Mouse (Mus musculus): Measurements from ENCODE around the gene Cnga1. TPM values are rescaled to one million over a fixed set of nuclear protein-coding genes. Genes with fewer than 3 reads are reported as not detected.
"Not testable (repeated sequence)": the region's sequence is repeated elsewhere in the genome, so short reads cannot be mapped to it uniquely, and the experiment has no call there.

The Cnga1 gene
- polyA plus RNA-seq, 1 experiment from 2014 or later = not detected

DNA sequence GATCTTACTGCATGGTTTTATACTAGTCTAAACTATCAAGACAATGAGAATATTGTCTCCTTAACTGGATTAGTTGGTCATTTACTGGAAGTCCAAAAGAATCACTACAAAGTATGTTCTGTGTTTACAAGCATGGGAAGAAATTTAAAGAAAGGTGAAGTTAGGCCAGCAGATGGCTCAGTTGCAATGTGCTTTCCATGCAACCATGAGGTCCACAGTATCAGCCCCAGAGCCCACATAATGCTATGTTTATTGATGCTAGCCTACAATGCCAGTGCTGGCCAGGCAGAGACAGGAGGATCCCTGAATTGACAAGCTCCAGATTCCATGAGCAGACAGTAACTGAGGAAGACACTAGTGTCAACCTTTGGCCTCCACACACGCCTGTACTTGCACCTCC, 23.1 kb downstream of the Cnga1 start:
- 55% methylated on average over 1 of the region's 1 CpGs for WGBS (ENCODE audit: insufficient replicate concordance)
- H3K9ac ChIP-seq (ENCODE audit: low read depth, low read length) = no peak overlapping the region
- H3K9me3 ChIP-seq (replicated peaks; ENCODE audit: control insufficient read depth, low read length) = no peaks in the 10 kb centered on the region
- ATAC-seq (ENCODE audit: low read depth) = no peak
- no peaks in the 10 kb centered on the region for H3K4me1 ChIP-seq (ENCODE audit: control insufficient read depth, low read depth, low read length)
- no peaks in the 10 kb centered on the region for H3K27me3 ChIP-seq (ENCODE audit: control insufficient read depth, insufficient read depth, low read depth, low read length)
- H3K36me3 ChIP-seq (ENCODE audit: control insufficient read depth, insufficient read depth) = no peaks in the 10 kb centered on the region
- H3K4me3 ChIP-seq (ENCODE audit: low read depth, low read length) = no peak overlapping the region
- H3K27ac ChIP-seq (ENCODE audit: low read length) = no peak overlapping the region
- H3K4me2 ChIP-seq (ENCODE audit: low read depth, low read length) = no peak overlapping the region

DNA sequence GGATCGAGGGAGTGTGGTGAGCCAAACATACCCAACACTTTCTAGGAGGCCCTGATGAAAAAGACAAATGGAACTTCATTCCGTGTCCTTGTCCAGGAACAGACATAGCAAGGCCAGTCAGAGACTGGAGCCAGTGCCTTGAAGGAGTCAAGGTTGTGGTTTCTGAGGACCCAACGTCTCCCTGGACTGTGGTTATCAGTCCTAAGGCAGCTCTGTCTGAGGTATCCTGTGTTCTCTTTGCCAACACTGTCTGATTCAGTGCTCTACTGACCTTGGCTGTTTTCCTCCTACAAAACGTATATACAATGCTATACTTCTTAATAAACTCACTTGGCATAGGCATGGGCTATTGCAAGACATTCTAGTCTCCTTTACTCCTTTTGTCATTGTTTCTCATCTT, 26.7 kb downstream of the Cnga1 start:
- H3K27ac ChIP-seq (ENCODE audit: low read length) = no peak overlapping the region
- no peak for ATAC-seq (ENCODE audit: low read depth)
- H3K4me2 ChIP-seq (ENCODE audit: low read depth, low read length) = no peak overlapping the region
- no peaks in the 10 kb centered on the region for H3K27me3 ChIP-seq (ENCODE audit: control insufficient read depth, insufficient read depth, low read depth, low read length)
- H3K9ac ChIP-seq (ENCODE audit: low read depth, low read length) = no peak overlapping the region
- H3K4me1 ChIP-seq (ENCODE audit: control insufficient read depth, low read depth, low read length) = no peaks in the 10 kb centered on the region
- H3K4me3 ChIP-seq (ENCODE audit: low read depth, low read length) = no peak overlapping the region
- no peaks in the 10 kb centered on the region for H3K9me3 ChIP-seq (replicated peaks; ENCODE audit: control insufficient read depth, low read length)
- H3K36me3 ChIP-seq (ENCODE audit: control insufficient read depth, insufficient read depth) = no peaks in the 10 kb centered on the region
- 48% methylated on average over 4 of the region's 4 CpGs for WGBS (ENCODE audit: insufficient replicate concordance)

DNA sequence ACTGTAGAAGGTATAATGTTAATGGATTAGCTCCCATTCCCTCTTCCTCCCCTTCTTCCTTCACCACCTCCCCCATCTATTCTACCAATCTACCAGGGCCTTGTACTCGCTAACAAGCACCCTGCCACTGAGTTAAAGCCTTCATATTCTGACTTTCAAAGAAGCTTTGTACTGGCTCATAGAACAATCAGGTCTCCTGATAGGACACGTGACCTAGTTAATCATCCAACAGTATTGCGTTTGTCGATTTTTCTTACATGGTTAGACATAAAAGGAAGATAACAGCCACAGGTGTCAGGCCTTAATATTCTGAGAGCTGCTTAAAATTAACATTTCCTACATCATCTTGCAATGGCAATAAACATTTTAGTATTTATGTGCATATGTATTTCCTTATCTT, 40.9 kb downstream of the Cnga1 start:
- H3K4me3 ChIP-seq (ENCODE audit: low read depth, low read length) = no peak overlapping the region
- H3K36me3 ChIP-seq (ENCODE audit: control insufficient read depth, insufficient read depth) = no peaks in the 10 kb centered on the region
- no peaks in the 10 kb centered on the region for H3K27me3 ChIP-seq (ENCODE audit: control insufficient read depth, insufficient read depth, low read depth, low read length)
- no peak overlapping the region for H3K9ac ChIP-seq (ENCODE audit: low read depth, low read length)
- no peak for ATAC-seq (ENCODE audit: low read depth)
- H3K4me1 ChIP-seq (ENCODE audit: control insufficient read depth, low read depth, low read length) = no peaks in the 10 kb centered on the region
- 73% methylated on average over 4 of the region's 4 CpGs for WGBS (ENCODE audit: insufficient replicate concordance)
- H3K27ac ChIP-seq (ENCODE audit: low read length) = no peak overlapping the region
- H3K9me3 ChIP-seq (replicated peaks; ENCODE audit: control insufficient read depth, low read length) = no peaks in the 10 kb centered on the region
- no peak overlapping the region for H3K4me2 ChIP-seq (ENCODE audit: low read depth, low read length)

DNA sequence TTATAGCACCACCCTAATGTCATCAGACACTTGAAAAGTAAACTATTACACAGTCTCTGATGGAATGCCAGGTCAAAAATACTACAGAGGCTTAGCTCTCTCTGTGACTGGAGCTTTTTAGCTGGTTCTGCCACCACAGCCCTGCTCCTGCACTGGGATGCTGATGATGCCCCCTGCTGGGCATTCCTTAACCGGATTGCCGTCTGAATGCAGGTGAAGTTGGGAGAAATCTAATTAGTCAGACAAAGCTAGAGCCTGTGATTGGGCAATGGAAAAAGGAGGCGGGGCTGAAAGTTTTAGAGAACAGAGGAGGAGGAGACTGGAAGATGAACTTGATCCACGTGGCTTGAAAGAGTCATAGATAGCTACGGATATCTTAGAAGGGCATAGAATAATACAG, 43.1 kb downstream of the Cnga1 start:
- H3K9ac ChIP-seq (ENCODE audit: low read depth, low read length) = no peak overlapping the region
- H3K27me3 ChIP-seq (ENCODE audit: control insufficient read depth, insufficient read depth, low read depth, low read length) = no peaks in the 10 kb centered on the region
- no peaks in the 10 kb centered on the region for H3K9me3 ChIP-seq (replicated peaks; ENCODE audit: control insufficient read depth, low read length)
- whole genome bisulfite sequencing (ENCODE audit: insufficient replicate concordance) = 10% methylated on average over 5 of the region's 5 CpGs
- no peak overlapping the region for H3K4me3 ChIP-seq (ENCODE audit: low read depth, low read length)
- H3K27ac ChIP-seq (ENCODE audit: low read length) = no peak overlapping the region
- H3K36me3 ChIP-seq (ENCODE audit: control insufficient read depth, insufficient read depth) = no peaks in the 10 kb centered on the region
- H3K4me1 ChIP-seq (ENCODE audit: control insufficient read depth, low read depth, low read length) = no peaks in the 10 kb centered on the region
- H3K4me2 ChIP-seq (ENCODE audit: low read depth, low read length) = no peak overlapping the region
- peak; percentile 35; the same call in 1 of the 2 replicates for ATAC-seq (ENCODE audit: low read depth)

DNA sequence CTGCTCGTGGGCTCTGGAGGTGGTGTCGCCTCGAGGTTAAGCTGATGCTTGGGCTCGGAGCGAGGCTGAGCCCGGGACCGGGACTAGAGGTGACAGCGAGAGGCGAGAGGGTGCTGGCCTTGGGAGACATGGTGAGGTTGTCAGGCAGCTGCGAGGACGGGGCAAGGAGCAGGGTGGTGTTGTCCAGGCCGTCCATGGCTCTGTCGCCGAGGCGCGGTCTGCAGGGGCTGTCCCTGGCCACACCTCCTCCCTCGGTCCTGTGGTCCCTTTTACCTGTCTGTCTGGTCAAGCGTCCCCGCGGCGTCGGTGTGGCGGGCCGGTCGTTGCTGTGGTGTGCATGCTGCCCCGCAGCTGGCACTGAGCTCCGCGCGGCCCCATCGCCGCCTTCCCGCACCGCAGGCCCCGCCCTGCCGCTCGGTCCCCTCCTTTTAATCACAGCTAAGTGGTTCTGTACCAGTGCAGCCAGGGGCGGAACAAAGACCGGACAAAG, 56.8 kb downstream of the Cnga1 start, which contains the start of gene Gm5868:
Gm5868 (minus strand) TSS at position 360 of the 490 bp plus-strand sequence.
- Histone ChIP-seq H3K9me3 (replicated peaks; ENCODE audit: control insufficient read depth, low read length) (no peaks in the 10 kb centered on the region), H3K36me3 (ENCODE audit: control insufficient read depth, insufficient read depth) (no peaks in the 10 kb centered on the region), H3K9ac (ENCODE audit: low read depth, low read length) (no peak within 1 kb of the TSS), H3K27me3 (ENCODE audit: control insufficient read depth, insufficient read depth, low read depth, low read length) (peaks cover 12% of the 10 kb centered on the region), H3K27ac (ENCODE audit: low read length) (no peak within 1 kb of the TSS), H3K4me1 (ENCODE audit: control insufficient read depth, low read depth, low read length) (no peaks in the 10 kb centered on the region), H3K4me3 (ENCODE audit: low read depth, low read length) (peak within 1 kb of the TSS; percentile 26; the same call in 1 of the 2 replicates), H3K4me2 (ENCODE audit: low read depth, low read length) (peak within 1 kb of the TSS; percentile 39; the same call in 1 of the 2 replicates)
- no peak for ATAC-seq (ENCODE audit: low read depth)
- WGBS (ENCODE audit: insufficient replicate concordance) = 5% methylated on average over 38 of the region's 38 CpGs

DNA sequence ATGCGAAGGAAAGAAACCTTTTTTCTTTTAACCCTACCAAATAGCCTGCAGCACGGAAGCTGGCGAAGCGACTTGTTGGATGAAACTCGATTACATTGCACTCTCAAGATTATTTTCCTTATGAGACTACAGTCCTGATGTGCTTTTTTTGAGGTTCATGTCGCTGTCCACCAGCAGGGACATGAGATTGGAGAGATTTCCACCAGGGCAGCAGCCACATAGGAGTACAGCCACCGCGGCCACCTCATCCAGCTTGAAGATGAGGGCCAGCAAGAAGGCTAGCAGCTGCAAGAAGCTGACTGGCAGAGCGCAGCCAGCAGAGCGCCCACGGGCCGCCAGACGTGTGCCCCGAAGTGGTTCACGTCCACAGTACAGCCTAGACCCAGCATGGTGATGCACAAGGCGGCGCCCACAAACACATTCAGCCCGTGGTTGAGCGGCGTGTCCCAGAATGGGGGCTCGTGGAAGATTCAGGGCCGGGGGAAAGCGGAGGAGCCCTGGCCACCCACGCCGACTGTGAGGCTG, 57.3 kb downstream of the Cnga1 start:
- not testable (repeated sequence) for H3K4me3 ChIP-seq (ENCODE audit: low read depth, low read length); ATAC-seq (ENCODE audit: low read depth); H3K4me2 ChIP-seq (ENCODE audit: low read depth, low read length); H3K36me3 ChIP-seq (ENCODE audit: control insufficient read depth, insufficient read depth); H3K9ac ChIP-seq (ENCODE audit: low read depth, low read length); H3K9me3 ChIP-seq (replicated peaks; ENCODE audit: control insufficient read depth, low read length); H3K27ac ChIP-seq (ENCODE audit: low read length); H3K4me1 ChIP-seq (ENCODE audit: control insufficient read depth, low read depth, low read length)
- WGBS (ENCODE audit: insufficient replicate concordance) = 41% methylated on average over 25 of the region's 25 CpGs
- H3K27me3 ChIP-seq (ENCODE audit: control insufficient read depth, insufficient read depth, low read depth, low read length) = peaks cover 12% of the 10 kb centered on the region

DNA sequence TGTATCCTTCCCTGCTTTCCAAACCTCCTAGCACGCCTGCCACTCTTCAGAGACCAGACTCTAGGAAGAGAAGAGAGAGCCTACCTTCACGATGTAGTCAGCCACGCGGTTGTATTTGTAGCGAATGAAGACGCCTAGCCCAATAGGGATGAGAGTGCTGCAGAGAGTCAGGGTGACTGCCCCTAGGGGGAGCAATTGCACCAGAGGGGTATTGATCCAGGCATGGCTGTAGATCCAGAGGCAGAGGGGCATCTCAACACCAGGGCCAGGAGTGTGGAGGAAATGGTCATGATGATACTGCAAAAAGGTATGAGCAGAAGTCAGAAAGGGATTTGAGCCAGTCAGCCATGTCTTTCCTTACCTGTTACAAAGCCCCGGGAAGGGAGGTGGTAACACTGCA, 58.0 kb downstream of the Cnga1 start:
- H3K36me3 ChIP-seq (ENCODE audit: control insufficient read depth, insufficient read depth); H3K4me1 ChIP-seq (ENCODE audit: control insufficient read depth, low read depth, low read length); H3K9me3 ChIP-seq (replicated peaks; ENCODE audit: control insufficient read depth, low read length); H3K4me3 ChIP-seq (ENCODE audit: low read depth, low read length); H3K4me2 ChIP-seq (ENCODE audit: low read depth, low read length); ATAC-seq (ENCODE audit: low read depth); H3K27ac ChIP-seq (ENCODE audit: low read length); H3K9ac ChIP-seq (ENCODE audit: low read depth, low read length): not testable (repeated sequence)
- 29% methylated on average over 7 of the region's 7 CpGs for WGBS (ENCODE audit: insufficient replicate concordance)
- peaks cover 15% of the 10 kb centered on the region for H3K27me3 ChIP-seq (ENCODE audit: control insufficient read depth, insufficient read depth, low read depth, low read length)

DNA sequence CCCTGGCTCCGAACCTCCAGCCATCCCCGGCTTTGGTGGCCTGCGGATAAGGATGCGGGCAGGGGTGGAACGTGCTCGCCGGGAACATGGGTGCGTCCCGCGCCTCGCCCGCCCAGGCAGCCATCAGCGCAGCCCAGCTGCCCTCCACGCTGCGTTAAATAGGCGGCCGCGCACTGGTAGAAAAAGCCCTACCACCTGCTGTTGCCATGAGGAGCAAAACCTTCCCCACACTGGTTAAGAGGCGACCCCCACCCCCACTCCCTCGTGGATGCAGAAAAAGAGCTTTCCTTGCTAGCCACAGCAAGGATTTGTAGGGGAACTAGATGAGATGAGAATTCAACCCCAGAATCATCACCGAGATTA, 63.1 kb downstream of the Cnga1 start, which contains the start of gene Zar1:
Zar1 (minus strand) TSS at position 285 of the 363 bp plus-strand sequence.
- Histone ChIP-seq H3K27me3 (ENCODE audit: control insufficient read depth, insufficient read depth, low read depth, low read length) (peaks cover 19% of the 10 kb centered on the region), H3K4me2 (ENCODE audit: low read depth, low read length) (peak within 1 kb of the TSS; percentile 42), H3K4me3 (ENCODE audit: low read depth, low read length) (peak within 1 kb of the TSS; percentile 34)
- not testable (repeated sequence) for H3K4me1 ChIP-seq (ENCODE audit: control insufficient read depth, low read depth, low read length); ATAC-seq (ENCODE audit: low read depth); H3K9me3 ChIP-seq (replicated peaks; ENCODE audit: control insufficient read depth, low read length); H3K27ac ChIP-seq (ENCODE audit: low read length); H3K9ac ChIP-seq (ENCODE audit: low read depth, low read length); H3K36me3 ChIP-seq (ENCODE audit: control insufficient read depth, insufficient read depth)
- 5% methylated on average over 17 of the region's 21 CpGs for WGBS (ENCODE audit: insufficient replicate concordance)

DNA sequence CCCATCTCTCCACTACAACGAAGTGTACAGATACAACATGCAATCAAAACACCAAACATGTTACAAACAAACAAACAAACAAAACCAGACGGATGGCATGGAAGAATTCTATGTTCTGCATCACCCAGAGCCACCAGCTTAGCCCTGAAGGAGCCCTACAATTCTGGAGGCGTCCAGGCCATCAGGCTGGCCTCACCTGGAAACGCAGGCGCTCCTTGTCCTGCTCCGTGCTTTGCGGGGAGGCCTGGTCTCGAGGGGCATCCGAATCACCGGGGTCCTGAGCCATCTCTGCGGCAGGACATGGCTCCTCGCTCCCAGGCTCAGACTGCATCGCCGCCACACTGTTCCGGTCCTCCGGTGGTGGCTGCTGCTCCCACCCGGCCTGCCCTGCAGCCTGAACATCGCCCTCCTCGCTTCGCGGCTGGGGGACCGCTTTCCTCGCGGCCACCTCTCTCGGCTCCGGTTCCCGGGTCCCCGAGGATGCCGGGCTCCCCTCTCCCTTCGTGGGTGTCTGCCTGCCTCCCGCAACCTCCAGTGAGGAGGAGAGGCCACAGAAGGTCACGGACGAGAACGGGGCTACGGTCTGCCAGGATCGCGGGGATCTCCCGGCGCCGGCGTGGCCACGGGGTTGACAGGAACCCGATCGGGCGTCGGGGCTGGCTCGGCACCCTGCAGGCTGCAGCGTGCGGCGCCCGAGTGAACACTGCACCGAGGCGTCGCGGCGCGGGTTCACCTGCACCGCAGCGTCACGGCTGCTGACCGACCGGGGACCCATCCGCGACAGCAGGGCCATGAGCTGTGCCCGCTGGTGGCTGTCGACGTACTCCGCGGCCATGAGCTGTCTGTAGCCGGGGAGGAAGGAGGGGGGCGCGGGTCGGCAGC, 63.7 kb downstream of the Cnga1 start:
- not testable (repeated sequence) for H3K4me1 ChIP-seq (ENCODE audit: control insufficient read depth, low read depth, low read length); H3K9ac ChIP-seq (ENCODE audit: low read depth, low read length); H3K9me3 ChIP-seq (replicated peaks; ENCODE audit: control insufficient read depth, low read length); H3K27ac ChIP-seq (ENCODE audit: low read length); H3K36me3 ChIP-seq (ENCODE audit: control insufficient read depth, insufficient read depth); ATAC-seq (ENCODE audit: low read depth)
- H3K27me3 ChIP-seq (ENCODE audit: control insufficient read depth, insufficient read depth, low read depth, low read length) = peaks cover 19% of the 10 kb centered on the region
- 6% methylated on average over 55 of the region's 73 CpGs for WGBS (ENCODE audit: insufficient replicate concordance)
- H3K4me2 ChIP-seq (ENCODE audit: low read depth, low read length) = peak overlapping the region; percentile 42
- H3K4me3 ChIP-seq (ENCODE audit: low read depth, low read length) = peak overlapping the region; percentile 34

Measured in liver, embryonic 16.5 days (tissue).